Mouse (Mus musculus): ENCODE measurements around the gene Hnrnph1.
"Not testable (repeated sequence)": the region's sequence is repeated elsewhere in the genome, so short reads cannot be mapped to it uniquely, and the experiment has no call there.

Gene Hnrnph1

DNA sequence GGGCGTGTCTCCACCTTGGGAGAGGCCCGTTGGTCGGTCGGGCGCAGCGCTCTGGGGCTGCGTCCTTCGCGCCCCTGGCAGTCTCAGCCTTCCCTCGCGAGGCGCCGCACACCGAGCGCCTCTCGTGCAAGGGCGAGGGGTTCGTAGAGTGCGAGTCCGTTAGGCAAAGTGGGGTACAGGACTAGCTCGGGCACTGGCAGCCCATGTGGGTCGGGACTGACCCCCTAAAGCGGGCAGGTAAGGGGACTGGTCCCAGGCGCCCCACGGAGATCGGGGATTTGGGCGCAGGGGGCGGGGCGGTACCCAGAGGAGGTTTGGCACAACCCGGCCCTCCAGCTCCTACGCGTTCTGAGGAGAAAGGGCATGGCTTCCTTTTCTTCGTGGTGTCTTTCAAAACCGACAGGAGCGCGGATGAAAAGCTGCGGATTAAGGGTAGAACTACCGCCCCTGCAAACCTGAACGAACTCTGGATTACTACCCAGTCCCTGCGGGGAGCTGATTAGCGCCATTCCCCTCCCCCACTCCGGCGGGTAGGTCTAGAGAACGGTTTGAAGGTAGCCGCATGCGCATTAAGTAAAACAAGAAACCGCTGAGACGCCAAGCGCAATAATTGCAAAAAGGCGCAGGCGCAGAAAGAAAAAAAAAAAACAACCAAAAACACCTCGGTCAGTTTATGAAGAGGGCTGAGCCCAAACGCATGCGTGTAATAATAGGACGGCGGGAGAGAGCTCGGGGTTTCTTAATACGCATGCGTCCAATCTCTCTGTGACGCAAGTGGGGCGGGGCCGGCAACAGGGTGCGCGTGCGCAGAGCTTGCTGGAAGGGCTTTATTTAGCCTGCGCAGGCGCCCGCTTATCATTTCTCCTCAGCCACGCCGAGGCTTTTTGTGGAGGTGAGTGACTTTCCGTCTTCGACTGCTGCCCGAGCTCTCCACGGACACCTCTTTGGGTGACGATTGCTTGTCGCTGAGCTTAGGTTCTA is at the start of gene Hnrnph1:
Hnrnph1 (plus strand) TSS at position 80 of the 981 bp plus-strand sequence.
- DNase-seq (ENCODE audit: low spot score) = peak; percentile 99

DNA sequence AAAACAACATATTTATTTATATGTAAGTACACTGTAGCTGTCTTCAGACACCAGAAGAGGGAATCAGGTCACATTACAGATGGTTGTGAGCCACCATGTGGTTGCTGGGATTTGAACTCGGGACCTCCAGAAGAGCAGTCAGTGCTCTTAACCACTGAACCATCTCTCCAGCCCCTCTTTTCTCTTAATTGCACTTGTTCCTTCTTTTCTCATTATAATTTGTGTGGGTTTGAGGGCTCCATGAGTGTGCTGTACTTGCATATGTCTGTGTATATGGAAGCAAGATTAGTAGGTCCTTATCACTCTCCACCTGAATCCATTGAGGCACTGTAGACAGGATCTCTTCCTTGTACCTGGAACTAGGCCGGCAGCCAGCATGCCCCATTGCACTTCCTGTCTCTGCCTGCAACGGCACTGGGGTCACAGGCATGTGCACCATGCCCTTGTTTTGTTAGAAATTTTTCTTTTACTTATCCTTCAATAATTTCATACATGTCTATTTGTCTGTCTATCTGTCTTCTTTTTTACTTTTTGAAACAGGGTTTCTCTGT is 48.6 kb upstream of the Hnrnph1 start:
- DNase-seq (ENCODE audit: low spot score) = no peak

DNA sequence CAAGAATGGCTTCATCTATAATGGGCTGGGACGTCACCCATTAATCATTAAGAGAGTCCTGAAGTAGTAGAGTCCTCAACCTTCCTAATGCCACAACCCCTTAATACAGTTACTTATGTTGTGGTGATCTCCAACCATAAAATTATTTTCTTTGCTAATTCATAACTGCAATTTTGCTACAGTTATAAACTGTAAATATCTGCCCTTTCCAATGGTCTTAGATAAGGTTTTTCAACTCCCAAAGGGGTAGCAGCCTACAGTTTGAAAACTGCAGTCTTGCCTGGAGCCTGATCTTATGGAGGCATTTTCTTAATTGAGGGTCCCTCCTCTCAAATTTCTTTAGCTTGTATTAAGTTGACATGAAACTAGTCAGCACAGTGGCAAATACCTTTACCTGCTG is 47.4 kb upstream of the Hnrnph1 start:
- DNase-seq (ENCODE audit: low spot score) = no peak

DNA sequence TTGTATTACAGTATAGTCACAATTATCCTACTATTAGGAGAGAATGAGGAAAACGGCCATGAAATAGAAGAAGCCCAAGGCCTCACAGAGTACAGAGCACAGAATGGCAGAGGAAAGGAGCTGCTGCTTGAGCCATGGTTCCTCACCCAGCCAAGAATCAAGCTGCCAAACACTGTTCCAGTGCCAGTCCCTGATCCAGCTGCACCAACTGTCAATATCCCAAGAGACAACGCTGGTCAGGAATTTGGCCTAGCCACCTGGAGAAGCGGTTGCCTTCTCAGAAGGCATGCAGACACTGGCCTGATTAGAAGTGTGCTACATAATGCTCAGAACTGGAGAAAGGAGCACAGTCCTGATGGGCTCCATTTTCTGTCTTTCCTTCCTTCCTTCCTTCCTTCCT is 43.6 kb upstream of the Hnrnph1 start:
- no peak for DNase-seq (ENCODE audit: low spot score)

DNA sequence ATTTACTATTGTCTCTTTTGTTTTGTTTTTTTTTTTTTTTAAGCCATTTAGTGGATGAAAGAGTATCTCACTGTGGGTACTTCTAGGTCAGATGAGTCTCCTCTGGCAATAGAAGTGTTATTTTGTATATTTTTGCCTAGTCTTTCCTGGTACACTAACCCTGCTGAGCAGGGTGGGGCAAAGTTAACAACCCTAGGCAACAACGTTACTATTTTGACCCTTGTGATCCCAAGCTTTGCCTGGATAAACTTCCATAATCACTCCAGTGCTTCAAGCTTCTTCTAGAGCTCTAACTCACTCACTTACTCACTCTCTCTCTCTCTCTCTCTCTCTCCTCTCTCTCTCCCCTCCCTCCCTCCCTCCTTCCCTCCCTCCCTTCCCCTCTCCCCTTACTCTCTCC is 40.7 kb upstream of the Hnrnph1 start:
- DNase-seq (ENCODE audit: low spot score) = no peak

DNA sequence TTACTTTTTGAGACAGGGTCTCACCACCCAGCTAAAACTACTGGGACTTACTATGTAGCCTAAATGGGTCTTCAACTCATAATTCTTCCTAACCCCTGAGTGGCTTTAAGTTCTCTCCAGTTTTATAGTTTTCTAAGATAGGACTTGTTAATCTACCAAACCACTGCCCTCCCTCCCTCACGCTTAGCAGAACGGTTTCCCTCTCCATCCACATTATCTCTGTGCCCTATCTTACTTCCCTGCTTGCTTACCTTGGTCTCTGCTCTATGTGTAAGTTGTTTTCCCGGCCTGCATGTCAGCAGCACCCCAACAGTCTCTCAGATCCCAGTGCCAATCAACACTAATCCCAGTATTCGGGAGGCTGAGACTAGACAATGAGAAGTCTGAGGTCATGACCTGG is 39.9 kb upstream of the Hnrnph1 start:
- no peak for DNase-seq (ENCODE audit: low spot score)

DNA sequence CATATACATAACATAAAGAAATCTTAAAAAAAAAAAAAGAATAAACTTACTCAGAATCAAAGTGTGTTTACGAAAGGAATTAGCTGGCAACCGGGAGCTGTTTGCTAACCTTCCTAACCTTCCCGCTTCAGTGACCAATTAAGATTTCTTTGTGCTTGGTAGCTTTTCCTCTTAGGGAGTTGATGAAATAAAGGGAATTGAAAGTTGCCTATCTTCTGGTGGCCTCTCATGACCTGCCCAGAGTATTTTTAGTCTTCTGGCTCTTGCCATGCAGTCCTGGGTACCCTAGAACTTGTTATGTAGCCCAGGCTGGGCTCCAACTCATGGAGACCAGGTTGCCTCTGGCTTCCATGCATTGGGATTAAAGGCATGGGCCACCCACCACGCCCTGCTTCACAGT is 31.3 kb upstream of the Hnrnph1 start:
- DNase-seq (ENCODE audit: low spot score) = no peak

DNA sequence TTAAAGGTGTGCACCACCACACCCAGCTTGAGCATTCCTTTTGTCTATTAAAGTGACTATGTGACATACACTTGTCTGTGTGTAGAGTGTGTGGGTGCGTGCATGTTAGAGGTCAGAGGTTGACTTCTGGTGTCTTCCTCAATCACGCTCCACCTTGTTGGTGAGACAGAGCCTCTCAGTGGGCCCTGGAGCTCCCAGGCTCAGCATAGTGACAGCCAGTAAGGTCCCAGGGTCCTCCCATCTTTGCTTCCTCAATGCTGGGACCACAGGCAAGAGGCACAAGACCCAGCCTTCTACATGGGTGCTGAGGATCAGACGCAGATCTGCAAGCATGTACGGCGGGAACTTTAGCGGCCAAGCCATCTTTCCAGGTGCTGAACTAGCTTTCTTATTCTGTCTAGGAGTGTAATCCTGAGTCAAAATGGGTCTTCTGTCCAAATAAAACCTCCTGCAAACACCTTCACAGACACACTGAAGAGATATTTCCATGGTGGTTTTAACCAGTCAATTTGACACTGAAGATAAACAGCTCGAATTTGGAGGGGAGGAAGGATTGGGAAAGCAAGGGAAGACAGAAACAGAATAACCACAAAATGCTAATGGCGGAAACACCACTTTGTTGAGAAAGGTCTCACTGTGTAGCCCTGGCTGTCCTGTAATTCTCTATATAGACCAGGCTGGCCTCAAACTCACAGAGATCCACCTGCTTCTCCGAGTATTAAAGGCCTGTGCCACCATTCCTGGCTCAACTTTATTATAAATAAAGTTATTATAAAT is 30.3 kb upstream of the Hnrnph1 start:
- no peak for DNase-seq (ENCODE audit: low spot score)

DNA sequence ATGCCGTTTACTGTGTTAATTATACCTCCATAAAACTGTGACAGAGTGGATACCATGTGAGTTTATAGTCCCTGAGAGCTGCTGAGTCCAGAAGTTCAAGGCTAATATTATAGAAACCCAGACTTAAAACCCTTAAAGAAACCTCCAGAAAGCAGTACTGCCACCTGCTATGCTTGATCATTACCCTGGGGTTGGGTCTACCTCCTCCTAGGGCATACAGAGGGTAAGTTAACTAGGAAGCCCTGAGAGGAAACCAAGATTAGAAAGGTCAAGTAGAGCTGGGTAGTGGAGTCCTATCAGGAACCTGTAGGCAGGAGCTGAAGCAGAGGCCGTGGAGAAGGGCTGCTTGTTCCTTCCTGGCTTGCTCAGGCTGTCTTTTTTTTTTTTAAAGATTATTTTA is 24.6 kb upstream of the Hnrnph1 start:
- DNase-seq (ENCODE audit: low spot score) = no peak

DNA sequence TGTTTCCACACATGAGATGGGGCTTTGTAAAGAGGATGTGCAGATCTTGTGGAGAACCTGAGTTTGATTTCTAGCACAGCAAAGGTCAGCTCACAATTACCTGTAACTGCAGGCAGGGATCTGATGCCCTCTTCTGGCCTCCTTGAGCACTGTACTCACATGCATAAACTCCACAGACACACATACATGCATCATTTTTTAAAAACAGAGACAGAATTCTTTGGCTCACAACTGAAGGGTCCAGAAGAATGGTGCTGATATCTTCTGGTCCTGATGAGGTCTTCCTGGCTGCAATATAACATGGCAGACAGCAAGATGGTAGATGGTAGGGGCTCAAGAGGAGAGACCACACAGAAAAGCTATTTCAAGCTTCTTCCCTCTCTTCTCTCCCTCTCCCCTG is 22.6 kb upstream of the Hnrnph1 start, which contains the start of gene Cby3:
Cby3 (plus strand) TSS at position 301 of the 400 bp plus-strand sequence.
- DNase-seq (ENCODE audit: low spot score) = no peak

DNA sequence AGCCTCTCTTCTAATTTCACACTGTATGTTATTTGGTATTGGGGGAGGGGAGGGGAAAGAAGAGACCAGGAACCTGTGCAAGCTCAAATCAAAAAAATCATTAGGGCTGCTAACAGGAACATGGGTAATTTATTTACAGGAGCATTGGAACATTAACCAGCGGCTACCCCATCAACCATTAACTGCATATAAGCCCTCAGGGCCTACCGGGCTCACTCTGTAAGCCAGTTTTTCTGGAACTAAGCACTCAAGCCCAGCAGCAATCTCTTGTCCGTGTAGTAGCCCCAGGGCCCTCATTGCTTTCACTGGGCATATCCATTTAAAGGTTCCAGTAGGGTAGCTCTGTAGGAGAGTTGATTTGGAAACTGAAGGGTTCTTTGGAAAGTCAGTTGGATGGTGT is 21.9 kb upstream of the Hnrnph1 start:
- no peak for DNase-seq (ENCODE audit: low spot score)

DNA sequence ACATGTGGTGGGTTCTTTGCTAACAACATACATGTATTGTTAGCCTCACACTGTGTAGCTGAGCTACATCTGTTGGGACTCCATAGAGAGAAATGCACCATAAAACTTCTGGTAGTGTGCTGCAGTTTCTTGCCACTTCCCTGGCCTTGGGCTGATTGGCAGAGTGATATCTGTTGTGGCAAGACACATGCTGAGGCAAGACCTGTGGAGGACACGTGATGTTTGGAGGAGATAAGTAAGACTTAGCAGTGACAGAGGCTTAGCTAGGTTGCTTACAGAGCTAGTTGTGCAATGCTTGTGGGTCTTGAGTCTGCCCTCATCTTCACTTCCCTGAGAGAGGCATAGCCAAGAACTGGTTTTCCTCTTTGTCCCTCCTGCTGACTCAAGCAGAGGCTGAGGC is 21.4 kb upstream of the Hnrnph1 start:
- no peak for DNase-seq (ENCODE audit: low spot score)

DNA sequence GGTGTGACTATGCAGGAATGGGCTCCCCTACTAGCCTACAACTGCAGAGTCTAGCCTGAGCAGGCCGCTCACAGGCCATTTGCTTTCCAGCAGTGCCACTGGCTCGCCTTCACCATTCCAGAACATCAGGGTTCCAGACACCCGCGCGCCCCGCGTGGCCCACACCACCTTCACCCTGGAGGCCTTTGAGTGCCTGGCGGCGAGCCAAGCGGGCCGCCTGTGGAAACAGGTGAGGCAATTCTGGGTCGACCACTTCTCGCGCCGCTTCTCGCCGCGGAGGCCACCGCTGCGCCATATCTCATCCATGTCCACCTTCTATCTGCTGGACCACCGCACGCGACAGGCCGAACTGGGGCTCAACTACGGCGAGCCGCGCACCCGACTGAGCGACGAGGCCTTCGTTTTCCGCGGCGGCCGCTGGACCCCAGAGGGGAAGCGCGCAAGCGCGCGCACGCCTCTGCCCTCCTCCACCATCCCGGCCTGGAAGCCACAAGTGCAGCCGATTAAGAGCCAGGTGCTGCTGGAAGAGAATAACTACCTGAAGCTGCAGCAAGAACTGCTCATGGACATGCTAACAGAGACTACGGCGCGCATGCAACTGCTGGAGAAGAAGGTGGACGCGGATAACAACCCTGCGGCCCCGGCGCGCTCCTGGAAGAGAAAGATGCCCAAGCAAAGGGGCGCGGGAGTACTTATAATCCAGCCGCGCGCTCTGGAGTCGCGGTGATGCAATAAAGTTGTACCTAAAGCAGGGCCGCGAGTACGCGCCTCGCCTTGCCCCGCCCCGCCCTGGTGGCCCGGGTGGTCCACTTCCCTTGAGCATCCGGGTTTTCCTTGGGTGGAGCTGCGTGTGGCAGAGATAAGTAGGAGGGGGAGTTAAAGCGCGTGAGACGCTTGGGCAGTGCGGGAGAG is 17.6 kb upstream of the Hnrnph1 start:
- DNase-seq (ENCODE audit: low spot score) = no peak

DNA sequence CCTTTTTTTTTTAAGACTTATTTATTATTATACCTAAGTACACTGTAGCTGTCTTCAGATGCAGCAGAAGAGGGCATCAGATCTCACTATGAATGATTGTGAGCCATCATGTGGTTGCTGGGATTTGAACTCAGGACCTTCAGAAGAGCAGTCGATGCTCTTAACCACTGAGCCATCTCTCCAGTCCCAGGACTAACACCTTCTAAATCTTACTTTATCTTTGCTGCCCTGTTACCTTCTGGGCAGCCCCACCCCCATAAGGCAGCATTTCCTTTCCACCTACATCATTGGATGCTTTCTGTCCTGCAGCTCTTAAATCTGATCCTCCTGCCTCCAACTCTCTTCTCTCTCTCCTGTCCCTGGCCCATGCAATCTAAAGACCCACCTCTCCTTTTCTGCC is 15.5 kb upstream of the Hnrnph1 start:
- not testable (repeated sequence) for DNase-seq (ENCODE audit: low spot score)

DNA sequence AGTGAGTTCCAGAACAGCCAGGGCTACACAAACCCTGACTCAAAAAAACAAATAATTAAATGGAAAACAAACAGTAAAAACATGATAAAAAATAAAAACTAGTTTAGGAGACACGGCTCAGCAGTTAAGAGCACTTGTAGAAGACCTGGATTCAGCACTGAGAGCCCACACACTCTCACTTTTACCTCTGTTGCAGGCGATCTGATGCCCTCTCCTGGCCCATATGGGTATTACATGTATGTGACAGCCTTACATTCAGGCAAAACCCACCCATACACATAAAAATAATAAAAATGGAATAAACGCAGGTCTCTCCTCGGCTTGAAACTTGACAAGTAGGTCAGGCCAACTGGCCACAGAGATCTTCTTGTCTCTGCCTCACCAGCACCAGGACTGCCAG is 12.2 kb upstream of the Hnrnph1 start:
- peak; percentile 62 for DNase-seq (ENCODE audit: low spot score)

DNA sequence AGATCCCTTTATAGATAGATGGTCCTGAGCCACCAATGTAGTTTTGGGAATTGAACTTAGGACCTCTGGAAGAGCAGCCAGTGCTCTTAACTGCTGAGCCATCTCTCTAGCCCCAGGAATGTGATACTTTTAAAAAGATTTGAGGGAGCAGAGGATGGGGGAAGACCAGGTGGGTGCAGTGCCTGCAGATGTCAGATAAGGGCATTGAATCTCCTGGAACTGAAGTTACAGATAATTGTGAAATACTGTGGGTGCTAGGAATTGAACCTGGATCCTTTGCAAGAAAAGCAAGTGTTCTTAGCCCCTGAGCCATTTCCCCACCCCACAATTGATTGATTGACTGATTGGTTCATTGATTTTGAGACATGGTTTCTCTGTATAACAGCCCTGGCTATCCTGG is 11.5 kb upstream of the Hnrnph1 start:
- DNase-seq (ENCODE audit: low spot score) = no peak

DNA sequence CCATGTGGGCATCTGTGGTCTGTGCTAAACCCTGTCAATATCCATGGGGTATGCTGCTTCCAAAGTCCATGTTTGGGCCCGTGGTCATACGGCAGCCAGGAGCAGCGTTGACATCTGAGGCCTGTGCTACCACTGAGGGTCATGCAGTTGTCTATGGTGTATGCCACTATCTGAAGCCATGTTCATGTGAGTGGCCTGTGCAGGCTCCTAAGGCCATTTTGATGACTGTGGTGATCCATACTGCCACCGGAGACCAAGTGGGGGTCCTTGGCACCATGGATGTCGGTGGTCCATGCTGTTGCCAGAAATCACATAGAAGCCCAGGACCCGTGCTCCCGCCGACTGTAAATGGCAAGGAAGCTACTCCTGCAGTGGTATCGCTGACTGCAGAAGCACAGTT is 9.3 kb upstream of the Hnrnph1 start:
- no peak for DNase-seq (ENCODE audit: low spot score)

DNA sequence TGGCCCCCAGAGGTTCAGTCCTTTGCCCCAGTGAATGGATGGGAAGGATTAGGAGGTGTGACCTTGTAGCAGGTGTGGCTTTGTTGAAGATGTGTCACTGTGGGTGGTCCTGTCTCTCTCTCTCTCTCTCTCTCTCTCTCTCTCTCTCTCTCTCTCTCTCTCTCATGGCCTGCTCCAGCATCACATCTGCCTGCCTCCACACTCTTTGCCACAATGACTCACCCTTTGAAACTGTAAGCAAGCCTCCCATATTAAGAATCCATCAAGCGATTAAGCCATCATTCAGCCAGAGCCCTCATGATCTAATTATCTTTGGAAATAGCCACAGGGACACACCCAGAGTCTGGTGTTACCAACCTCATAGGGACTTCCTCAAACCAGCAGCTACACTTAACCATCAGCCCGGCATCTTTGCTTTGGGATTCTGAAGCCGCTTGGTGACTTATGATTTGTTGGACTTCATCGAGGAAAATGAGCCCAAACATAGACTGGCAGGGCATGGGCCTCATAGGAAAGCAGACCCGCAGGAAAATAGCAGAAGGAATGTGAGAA is 7.4 kb upstream of the Hnrnph1 start:
- DNase-seq (ENCODE audit: low spot score) = no peak

DNA sequence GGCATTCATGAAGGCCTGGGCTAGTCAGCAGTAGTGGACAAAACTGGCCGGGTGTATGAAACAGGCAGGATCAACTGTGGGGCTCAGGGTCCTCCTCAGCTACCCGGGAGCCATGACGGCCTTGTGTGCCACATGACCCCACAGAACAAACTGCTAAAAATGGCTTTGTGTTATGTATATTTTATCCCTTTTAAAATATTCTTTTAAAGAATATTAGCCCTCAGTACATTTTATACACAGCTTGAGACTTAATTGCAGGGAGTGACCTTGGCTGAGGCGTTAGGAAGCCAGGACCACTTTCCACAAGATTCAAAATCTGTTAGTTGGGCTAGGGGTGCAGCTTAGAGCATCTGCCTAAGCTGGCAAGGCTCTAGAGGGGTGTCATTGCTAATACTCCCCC is 5.8 kb upstream of the Hnrnph1 start:
- DNase-seq (ENCODE audit: low spot score) = no peak

DNA sequence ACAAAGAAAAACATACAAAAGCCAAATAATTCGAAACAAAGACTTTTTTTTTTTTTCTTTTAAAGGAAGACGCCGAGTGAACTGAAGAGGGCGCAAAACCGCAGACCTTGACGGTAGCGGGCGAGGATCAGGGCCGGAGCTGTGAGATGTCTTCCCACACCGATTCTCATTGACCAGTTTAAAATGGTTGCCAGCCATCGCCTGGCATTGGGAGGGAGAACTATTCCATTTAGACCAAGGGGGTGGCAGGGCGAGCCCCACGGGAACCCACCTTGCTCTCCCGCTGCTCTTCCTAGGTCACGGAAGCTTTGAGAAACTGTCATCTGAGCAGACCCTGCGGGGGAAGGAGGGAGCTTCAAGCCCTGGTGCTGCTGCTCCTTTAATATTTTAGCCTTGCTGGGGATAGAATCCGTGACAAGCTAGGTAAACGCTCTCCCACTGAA is 5.4 kb upstream of the Hnrnph1 start:
- peak; percentile 42 for DNase-seq (ENCODE audit: low spot score)

DNA sequence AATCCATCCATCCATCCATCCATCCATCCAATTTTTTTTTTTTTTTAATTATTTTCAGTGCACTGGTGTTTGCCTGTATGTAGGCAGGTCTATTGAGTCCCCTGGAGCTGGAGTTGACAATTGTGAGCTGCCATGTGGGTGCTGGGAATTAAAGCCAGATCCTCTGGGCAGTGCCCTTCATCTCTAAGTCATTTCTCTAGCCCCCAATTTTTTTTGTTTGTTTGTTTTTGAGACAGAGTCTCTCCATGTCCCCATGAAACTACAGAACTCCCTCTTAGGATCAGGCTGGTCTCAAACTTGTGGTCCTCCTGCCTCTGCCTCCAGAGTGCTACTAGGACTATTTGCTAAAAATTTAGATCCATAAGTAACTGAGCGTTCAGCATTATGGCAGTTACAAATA is 4.9 kb upstream of the Hnrnph1 start:
- DNase-seq (ENCODE audit: low spot score) = no peak

All from spleen, adult 12 weeks (tissue).